Mouse (Mus musculus) testis, adult 2 months (tissue): ENCODE data around the gene Gm5580.

Experiments used
- CTCF ChIP-seq: fragments of 200-500 bp; IDR thresholded peaks from 2 replicates; pipeline ENCODE4 v1.5.1; 2012; ENCODE audit warnings: low read depth, mild to moderate bottlenecking, inconsistent platforms, low read length, moderate library complexity; ENCODE audit not compliant: control insufficient read depth, insufficient read depth, insufficient replicate concordance
- POLR2A ChIP-seq: fragments of 200-500 bp; IDR thresholded peaks from 2 replicates; pipeline ENCODE4 v1.6.1; 2012; ENCODE audit warnings: low read depth, mild to moderate bottlenecking, inconsistent platforms, low read length, moderate library complexity; ENCODE audit not compliant: control insufficient read depth

- TF ChIP-seq POLR2A, result no peak
- TF ChIP-seq CTCF, result no peak
These were observed 18.9 kb downstream of the Gm5580 start for GRCm38 (mm10) chr6:116569834-116570233.
